Mouse (Mus musculus) G1E (cell line): ENCODE results near the gene Auts2. TPM values are rescaled to one million over a fixed set of nuclear protein-coding genes. Genes with fewer than 3 reads are reported as not detected.

Source experiments
- ATAC-seq: 2 replicates; pipeline ENCODE4 v1.8.0; 2016; ENCODE audit warnings: mild to moderate bottlenecking; ENCODE audit not compliant: insufficient number of reproducible peaks, poor library complexity, low FRiP score, severe bottlenecking; ENCODE audit errors: extremely low read depth
- DNase-seq: peaks from one replicate; pipeline ENCODE4 v3.0.0; 2012; ENCODE audit warnings: low spot score
- H3K27me3 ChIP-seq: 2 replicates; pipeline ENCODE4 v1.6.1; 2012; ENCODE audit warnings: mild to moderate bottlenecking, low read length, inconsistent platforms; ENCODE audit not compliant: insufficient read depth
- H3K36me3 ChIP-seq: replicated peaks from 2 replicates; pipeline ENCODE3; 2012; ENCODE audit warnings: mild to moderate bottlenecking, inconsistent platforms
- H3K4me1 ChIP-seq: 2 replicates; pipeline ENCODE4 v1.6.1; 2012; ENCODE audit warnings: low read depth, low read length, inconsistent platforms, mixed read lengths; ENCODE audit not compliant: insufficient read depth
- H3K4me3 ChIP-seq: 2 replicates; pipeline ENCODE4 v1.5.1; 2012; ENCODE audit warnings: low read depth, mild to moderate bottlenecking, inconsistent platforms, low read length, moderate library complexity, mixed read lengths
- H3K9me3 ChIP-seq: replicated peaks from 2 replicates; pipeline ENCODE4 v1.6.1; 2012; ENCODE audit warnings: inconsistent platforms
- CTCF ChIP-seq: IDR thresholded peaks from 2 replicates; pipeline ENCODE4 v1.5.1; 2012; ENCODE audit warnings: low read depth, low read length, inconsistent platforms, mixed read lengths
- GATA1 ChIP-seq: IDR thresholded peaks from 2 replicates; pipeline ENCODE4 v1.6.1; 2012; ENCODE audit warnings: borderline replicate concordance, low read length, inconsistent platforms, mixed read lengths
- GATA2 ChIP-seq: IDR thresholded peaks from 2 replicates; pipeline ENCODE4 v1.6.1; 2012; ENCODE audit warnings: low read depth, low read length, inconsistent platforms, borderline replicate concordance
- POLR2AphosphoS5 ChIP-seq: IDR thresholded peaks from 2 replicates; pipeline ENCODE4 v1.6.1; 2012; ENCODE audit warnings: low read depth, low read length, inconsistent platforms; ENCODE audit not compliant: insufficient replicate concordance
- TAL1 ChIP-seq: conservative IDR thresholded peaks from 2 replicates; pipeline ENCODE4 v1.6.1; 2012; ENCODE audit warnings: low read depth, low read length, inconsistent platforms, mixed read lengths
- polyA plus RNA-seq: library from polyadenylated mRNA; stranded (reverse); fragments of >175 nt; gene quantifications from 2 replicates; pipeline ENCODE4 v1.2.3, GENCODE M21; 2012
- total RNA-seq, 2 experiments: library from RNA; stranded (forward) in 1 of 2; stranded (reverse) in 1 of 2; fragments of 200-1000 nt in 1 of 2; fragments of >200 nt in 1 of 2; fragmentation: Nextera tagmentation in 1 of 2; gene quantifications; 2 replicates each; pipeline ENCODE4 v1.2.3; 2014 to 2017

Gene Auts2
- total and polyA plus RNA-seq, 3 experiments, result 0.09 to 1.3 (median 0.90) TPM

DNA sequence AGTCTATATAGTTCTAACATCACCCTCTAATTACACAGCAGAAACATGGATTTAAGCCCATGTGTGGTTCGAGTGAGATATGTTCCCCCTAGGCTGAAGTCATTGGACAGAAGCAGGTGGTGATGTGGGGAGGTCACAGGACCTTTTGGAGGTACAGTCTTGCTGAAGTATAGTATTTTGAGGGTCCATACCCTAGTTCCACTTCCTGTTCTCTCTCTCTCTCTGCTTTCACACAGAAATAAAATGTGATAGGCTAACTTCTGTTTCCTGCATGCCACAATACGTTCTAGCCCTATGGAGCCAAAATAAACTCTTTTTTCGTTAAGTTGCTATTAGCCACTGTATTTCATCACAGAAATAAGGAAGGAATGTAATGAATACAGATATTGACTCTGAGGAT lies 376.6 kb downstream of the Auts2 start:
- H3K9me3 ChIP-seq, result no peaks in the 10 kb centered on the region; the same call in 1 of the 2 replicates
- no peaks in the 10 kb centered on the region for H3K27me3 ChIP-seq
- ATAC-seq (no peak), DNase-seq (no peak)
- H3K4me1 ChIP-seq, result no peaks in the 10 kb centered on the region
- TF ChIP-seq GATA2 (no peak), TAL1 (no peak), GATA1 (no peak), CTCF (no peak), POLR2AphosphoS5 (no peak)
- no peak overlapping the region for H3K4me3 ChIP-seq
- no peaks in the 10 kb centered on the region for H3K36me3 ChIP-seq

DNA sequence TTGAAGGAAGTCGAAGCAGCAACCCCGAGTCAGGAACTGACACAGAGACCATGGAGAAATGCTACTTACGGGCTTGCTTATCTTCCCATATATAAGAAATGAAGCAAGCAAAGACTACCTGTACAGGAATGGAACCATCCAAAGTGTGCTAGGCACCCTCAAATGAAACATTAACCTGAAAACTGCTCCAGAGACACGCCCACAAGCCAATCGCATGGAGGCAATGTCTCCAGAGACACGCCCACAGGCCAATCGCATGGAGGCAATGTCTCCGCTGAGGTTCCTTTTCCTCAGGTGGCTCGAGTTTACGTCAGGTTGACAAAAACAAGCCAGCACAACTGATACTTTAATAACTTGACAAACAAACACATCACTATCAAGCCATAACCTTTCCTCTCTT lies 379.2 kb downstream of the Auts2 start:
- DNase-seq, result no peak
- Histone ChIP-seq H3K9me3 (no peaks in the 10 kb centered on the region; the same call in 1 of the 2 replicates), H3K4me3 (no peak overlapping the region), H3K27me3 (no peaks in the 10 kb centered on the region), H3K36me3 (no peaks in the 10 kb centered on the region), H3K4me1 (no peaks in the 10 kb centered on the region)
- TF ChIP-seq GATA1 (no peak), POLR2AphosphoS5 (no peak), TAL1 (no peak), CTCF (no peak), GATA2 (no peak)
- no peak for ATAC-seq

DNA sequence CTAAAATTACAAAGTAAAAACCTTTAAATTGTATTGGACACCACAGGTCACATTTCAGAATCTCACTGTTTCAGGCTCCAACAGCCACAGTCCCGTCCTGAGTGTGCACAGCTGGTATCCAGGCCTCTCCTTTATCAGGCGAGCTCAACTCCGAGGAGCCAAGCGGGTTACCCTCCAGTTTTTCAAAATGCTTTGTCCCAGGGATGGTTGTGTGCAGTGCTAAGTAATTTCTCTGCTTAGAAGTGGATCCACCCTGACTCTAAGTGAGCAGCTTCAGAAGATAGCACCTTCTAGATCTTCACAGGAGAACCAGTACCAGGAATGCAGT lies 381.0 kb downstream of the Auts2 start:
- H3K4me1 ChIP-seq, result no peaks in the 10 kb centered on the region
- no peak for ATAC-seq
- DNase-seq, result no peak
- no peak overlapping the region for H3K4me3 ChIP-seq
- TF ChIP-seq POLR2AphosphoS5, result no peak
- TF ChIP-seq GATA2, result no peak
- no peak for TF ChIP-seq TAL1
- TF ChIP-seq CTCF, result no peak
- no peak for TF ChIP-seq GATA1
- no peaks in the 10 kb centered on the region for H3K36me3 ChIP-seq
- H3K27me3 ChIP-seq, result no peaks in the 10 kb centered on the region
- no peaks in the 10 kb centered on the region; the same call in 1 of the 2 replicates for H3K9me3 ChIP-seq

DNA sequence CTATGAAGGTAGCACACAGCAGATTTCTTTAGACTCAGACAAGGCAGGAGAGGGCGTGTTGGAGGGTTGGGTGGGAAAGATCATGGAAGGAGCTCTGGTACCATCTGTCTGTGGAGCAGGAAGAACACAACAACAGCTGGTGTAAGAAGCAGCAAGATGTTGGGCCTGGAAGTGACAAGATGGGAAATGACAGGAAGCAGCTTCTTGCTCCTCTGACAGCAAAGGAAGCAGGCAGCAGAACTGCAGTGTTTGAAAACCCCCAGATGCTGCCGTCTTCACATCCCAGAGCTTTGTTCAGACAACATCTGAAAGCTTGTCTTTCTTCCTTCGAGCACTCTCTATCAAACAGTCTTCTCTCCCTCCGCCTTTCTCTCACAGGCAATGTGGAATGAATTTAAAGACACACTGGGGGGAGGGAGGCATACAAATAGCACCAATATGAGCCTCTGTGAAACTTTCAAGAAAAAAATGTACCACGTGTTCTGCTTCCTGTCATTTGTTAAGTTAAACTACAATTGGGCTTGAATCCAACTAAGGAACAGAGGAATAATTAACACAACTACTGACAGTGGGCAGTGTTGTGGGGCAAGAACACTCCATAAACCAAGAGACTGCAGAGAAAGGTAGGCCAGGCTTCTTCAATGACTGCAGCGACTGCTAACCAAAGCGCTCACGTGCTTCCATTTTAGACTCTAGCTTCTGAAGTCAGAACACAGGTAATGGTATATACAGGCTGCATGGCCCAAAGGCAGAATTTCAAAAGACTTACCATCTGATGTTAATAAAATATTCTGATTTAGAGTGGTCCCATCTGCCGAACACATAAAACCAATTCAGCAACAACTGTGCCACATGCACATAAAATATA lies 381.6 kb downstream of the Auts2 start:
- Histone ChIP-seq H3K4me3 (no peak overlapping the region), H3K36me3 (no peaks in the 10 kb centered on the region), H3K27me3 (no peaks in the 10 kb centered on the region), H3K4me1 (no peaks in the 10 kb centered on the region), H3K9me3 (no peaks in the 10 kb centered on the region; the same call in 1 of the 2 replicates)
- DNase-seq (no peak), ATAC-seq (no peak)
- TF ChIP-seq GATA2, result no peak
- no peak for TF ChIP-seq CTCF
- no peak for TF ChIP-seq TAL1
- TF ChIP-seq GATA1, result no peak
- TF ChIP-seq POLR2AphosphoS5, result no peak

DNA sequence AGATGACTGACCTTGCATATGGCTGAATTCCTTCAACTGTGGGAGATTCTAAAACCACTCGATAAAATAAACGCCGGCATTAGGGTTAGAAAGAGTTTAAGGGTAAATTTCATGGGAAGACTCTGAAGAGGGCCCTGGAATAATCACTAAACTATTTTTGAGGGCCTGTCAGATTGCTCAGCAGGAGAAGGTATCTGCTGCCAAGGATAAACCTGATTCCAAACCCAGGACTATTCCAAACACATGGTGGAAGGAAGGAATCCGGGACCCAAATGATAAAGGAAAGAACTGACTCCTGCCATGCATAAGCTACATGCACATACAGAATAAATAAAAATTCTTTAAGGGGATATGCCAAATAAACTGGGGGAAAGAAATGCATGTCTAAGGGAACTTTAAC lies 399.0 kb downstream of the Auts2 start:
- no peak for TF ChIP-seq POLR2AphosphoS5
- TF ChIP-seq GATA1, result no peak
- no peak for TF ChIP-seq GATA2
- no peak for TF ChIP-seq TAL1
- no peak for TF ChIP-seq CTCF
- no peaks in the 10 kb centered on the region for H3K9me3 ChIP-seq
- ATAC-seq (no peak), DNase-seq (no peak)
- H3K4me1 ChIP-seq, result no peaks in the 10 kb centered on the region
- no peaks in the 10 kb centered on the region for H3K36me3 ChIP-seq
- no peaks in the 10 kb centered on the region for H3K27me3 ChIP-seq
- no peak overlapping the region for H3K4me3 ChIP-seq

DNA sequence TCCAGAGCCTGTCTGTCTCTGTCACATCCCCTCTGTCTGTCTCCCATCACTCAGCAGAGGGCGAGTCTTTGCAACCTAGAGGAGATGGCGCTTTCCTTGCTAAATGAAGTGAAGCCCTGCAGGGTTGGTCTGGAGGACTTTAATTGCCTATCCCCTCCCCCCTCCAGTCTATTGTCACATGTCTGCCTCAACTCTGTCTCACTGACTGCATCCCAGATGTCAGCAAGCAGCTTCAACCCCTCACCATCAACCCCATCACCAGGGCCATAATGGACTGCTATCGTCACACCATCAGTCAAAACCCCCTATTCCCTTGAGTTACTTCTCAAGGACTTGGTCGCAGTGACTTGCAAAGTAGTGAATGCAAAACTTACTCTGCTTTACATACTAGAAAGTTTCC lies 402.3 kb downstream of the Auts2 start:
- DNase-seq, result no peak
- Histone ChIP-seq H3K36me3 (no peaks in the 10 kb centered on the region), H3K4me3 (no peak overlapping the region), H3K4me1 (no peaks in the 10 kb centered on the region), H3K27me3 (no peaks in the 10 kb centered on the region), H3K9me3 (no peaks in the 10 kb centered on the region)
- no peak for ATAC-seq
- no peak for TF ChIP-seq GATA2
- no peak for TF ChIP-seq TAL1
- no peak for TF ChIP-seq GATA1
- TF ChIP-seq POLR2AphosphoS5, result no peak
- TF ChIP-seq CTCF, result no peak
